Mouse (Mus musculus): ENCODE data around the gene Lrriq4.
"Not testable (repeated sequence)": the region's sequence is repeated elsewhere in the genome, so short reads cannot be mapped to it uniquely, and the experiment has no call there.

Gene Lrriq4

GRCm38 (mm10) chr3:30683190-30683589, 38.9 kb downstream of the Lrriq4 start:
- no peak for DNase-seq (ENCODE audit: low spot score)

- DNase-seq (ENCODE audit: low spot score): no peak
Observed at GRCm38 (mm10) chr3:30687216-30687615, 42.9 kb downstream of the Lrriq4 start.

DNA sequence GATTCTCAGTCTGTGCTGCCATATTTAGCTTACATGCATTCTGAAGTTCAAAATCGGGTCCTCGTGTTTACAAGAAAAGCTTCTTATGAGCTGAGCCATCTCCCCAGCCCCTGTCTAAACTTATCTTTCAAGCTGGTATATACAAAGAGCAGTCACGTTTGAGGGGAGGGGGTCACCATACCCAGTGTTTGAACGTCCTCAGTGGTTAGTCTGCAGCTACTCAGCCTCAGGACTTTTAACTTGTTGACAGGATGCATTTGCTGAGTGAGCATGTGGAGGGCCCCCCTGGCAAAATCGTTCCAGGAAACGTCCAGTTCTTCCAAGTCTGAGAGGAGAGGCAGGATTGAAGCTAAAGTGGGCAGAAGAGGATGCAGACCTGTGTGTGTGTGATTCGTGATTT, 46.7 kb downstream of the Lrriq4 start:
- DNase-seq (ENCODE audit: low spot score): no peak

- DNase-seq (ENCODE audit: low spot score): no peak
Observed at GRCm38 (mm10) chr3:30695661-30696060, 51.4 kb downstream of the Lrriq4 start.

DNA sequence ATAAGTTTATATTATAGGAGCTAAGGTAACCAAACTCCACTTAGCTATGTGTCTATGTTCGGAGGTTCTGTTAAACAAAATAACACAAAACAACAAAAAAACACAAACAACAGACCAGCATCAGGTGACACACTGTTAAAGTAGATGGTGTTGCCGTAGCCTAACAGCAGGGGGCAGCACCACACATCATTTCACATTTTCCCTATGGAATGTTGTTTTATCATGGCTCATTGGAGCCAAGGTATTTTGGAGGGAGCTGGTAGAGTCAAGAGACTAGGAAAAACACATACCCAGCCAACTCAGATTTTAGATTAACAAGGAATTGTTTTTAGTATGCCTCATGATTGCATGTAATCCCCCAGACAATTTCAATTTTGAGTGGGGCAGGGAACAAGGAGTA, 52.0 kb downstream of the Lrriq4 start:
- peak; percentile 88 for DNase-seq (ENCODE audit: low spot score)

DNA sequence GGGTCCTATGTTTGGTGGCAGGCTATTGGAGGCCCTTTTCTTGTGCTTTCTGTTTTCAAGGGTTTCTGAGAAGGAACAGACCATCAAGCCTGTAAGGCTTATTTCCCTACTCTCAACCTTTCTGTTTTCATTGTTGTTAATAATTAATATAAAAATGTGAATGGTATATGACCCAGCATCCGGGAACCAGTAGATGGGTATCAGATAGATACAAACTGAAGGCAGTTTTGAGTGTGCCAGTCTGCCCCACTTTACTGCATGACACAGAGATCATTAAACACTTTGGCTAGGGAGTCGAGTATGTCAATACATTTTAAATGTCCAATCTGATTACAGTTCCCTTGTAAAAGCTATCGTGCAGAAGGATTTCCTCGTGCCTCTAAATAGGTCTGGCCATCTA, 53.6 kb downstream of the Lrriq4 start:
- DNase-seq (ENCODE audit: low spot score): no peak

DNA sequence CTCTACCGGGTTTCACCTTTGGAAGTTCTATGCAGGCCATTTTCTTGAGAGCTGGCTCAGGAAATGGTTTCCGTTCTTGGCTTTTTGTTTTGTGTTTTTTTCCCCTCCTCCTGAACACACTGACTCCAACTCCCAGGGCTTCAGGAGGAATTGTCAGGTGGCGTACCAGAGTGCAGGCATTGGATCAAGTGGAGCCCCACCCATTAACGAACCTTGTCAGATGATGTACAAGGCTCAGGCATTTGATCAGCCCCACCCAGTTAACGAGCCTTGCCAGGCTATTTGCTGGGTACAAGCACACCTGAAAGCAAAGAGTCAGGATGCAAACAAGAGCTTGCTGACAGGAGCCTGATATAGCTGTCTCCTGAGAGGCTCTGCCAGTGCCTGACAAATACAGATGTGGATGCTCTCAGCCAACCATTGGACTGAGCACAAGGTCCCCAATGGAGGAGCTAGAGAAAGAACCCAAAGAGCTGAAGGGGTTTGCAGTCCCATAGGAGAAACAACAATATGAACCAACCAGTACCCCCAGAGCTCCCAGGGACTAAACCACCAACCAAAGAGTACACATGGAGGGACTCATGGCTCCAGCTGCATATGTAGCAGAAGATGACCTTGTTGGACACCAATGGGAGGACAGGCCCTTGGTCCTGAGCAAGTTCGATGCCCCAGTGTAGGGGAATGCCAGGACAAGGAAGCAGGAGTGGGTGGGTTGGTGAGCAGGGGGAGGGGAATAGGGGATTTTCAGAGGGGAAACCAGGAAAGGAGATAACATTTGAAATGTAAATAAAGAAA, 55.6 kb downstream of the Lrriq4 start, which contains the start of gene Lrrc31:
Lrrc31 (minus strand) TSS at position 133 of the 795 bp plus-strand sequence.
- DNase-seq (ENCODE audit: low spot score): not testable (repeated sequence)

DNA sequence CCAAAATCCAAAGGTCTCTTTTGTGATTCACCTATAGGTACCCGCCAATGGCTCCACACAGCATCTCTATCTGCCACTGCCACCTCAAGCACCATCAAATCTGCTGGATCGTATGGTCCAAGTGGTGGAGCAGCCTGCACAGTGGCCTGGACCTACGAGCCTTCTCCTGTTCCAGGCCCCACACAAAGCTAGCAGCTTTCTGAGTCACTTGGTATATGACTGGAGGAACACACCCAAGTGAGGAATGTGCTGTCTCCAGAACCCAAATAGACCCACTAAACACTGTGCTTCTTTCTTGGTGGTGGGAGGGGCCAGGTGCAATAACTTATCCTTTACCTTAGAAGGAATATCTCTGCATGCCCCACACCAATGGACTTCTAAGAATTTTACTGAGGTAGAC, 61.7 kb downstream of the Lrriq4 start:
- no peak for DNase-seq (ENCODE audit: low spot score)

- no peak for DNase-seq (ENCODE audit: low spot score)
Observed at GRCm38 (mm10) chr3:30706614-30707276, 62.4 kb downstream of the Lrriq4 start.

- DNase-seq (ENCODE audit: low spot score): no peak
Observed at GRCm38 (mm10) chr3:30710191-30710590, 65.9 kb downstream of the Lrriq4 start.

DNA sequence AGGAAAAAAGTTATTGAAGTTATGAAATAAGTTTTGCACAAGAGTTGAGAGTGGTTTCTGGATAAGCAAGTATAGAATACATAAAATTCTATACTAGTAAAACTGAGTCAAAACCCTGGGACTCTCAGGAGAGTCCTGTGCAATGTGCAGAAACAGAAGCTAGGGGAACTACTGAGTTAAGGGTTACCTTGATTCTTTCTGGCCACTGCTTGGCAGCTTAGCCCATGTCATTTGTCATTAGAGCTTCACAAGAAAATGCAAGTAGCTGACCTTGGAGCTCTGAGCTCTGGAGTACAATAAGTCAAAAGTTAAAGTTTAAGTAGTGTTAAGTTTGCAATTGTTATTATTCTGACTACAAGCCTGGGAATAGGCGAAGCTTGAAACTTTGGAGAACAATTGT, 69.0 kb downstream of the Lrriq4 start:
- DNase-seq (ENCODE audit: low spot score): no peak

- no peak for DNase-seq (ENCODE audit: low spot score)
Observed at GRCm38 (mm10) chr3:30718649-30719048, 74.3 kb downstream of the Lrriq4 start.
